ENCODE assay signal across 8 mouse cellular contexts in genomic region chr3:14667126-14667525, GRCm38 (mm10). TPM values are rescaled to one million over a fixed set of nuclear protein-coding genes. Genes with fewer than 3 reads are reported as not detected.
A peak's percentile ranks its signal among the peaks of the same experiment; 100 is the strongest.
DNase-seq lines count a peak whose midpoint lies in the region; ATAC-seq lines count a peak whose summit lies in the region.

No protein-coding gene starts in this region.

- H3K9me3 ChIP-seq in liver, embryonic 12.5 days (replicated peaks): no peaks in the 10 kb centered on the region

- ATAC-seq in liver, embryonic 12.5 days: no peak
- no peak; the same call in 1 of the 2 replicates for ATAC-seq in erythroblast, adult 5-6 weeks (replicated peaks; ENCODE audit: low FRiP score, poor library complexity, severe bottlenecking)

- 44% methylated on average over 2 of the region's 2 CpGs for WGBS in liver, embryonic 12.5 days (ENCODE audit: insufficient replicate concordance)

- no peak overlapping the region for H3K9ac ChIP-seq in liver, embryonic 12.5 days

- no peaks in the 10 kb centered on the region for H3K4me1 ChIP-seq in liver, embryonic 12.5 days

- H3K27me3 ChIP-seq in liver, embryonic 12.5 days (replicated peaks): no peaks in the 10 kb centered on the region

- no peaks in the 10 kb centered on the region for H3K36me3 ChIP-seq in liver, embryonic 12.5 days

- no peak overlapping the region for H3K4me3 ChIP-seq in liver, embryonic 12.5 days

- no peak overlapping the region for H3K27ac ChIP-seq in liver, embryonic 12.5 days

- intact Hi-C loops in heart, postnatal 14 days (cut with DNase I): loop anchor here (2.0 to 10.0 kb wide), 2 partner anchors 54 to 282 kb away; no protein-coding TSS in a partner anchor

- H3K4me2 ChIP-seq in liver, embryonic 12.5 days: no peak overlapping the region

- peak; percentile 15 for DNase-seq in liver
- peak; percentile 17 for DNase-seq in MEL-GATA-1-ER (ENCODE audit: extremely low read depth, low read depth)
- DNase-seq in c-Kit-positive CD71-positive TER-119-positive erythroid progenitor cells, embryonic 14.5 days (ENCODE audit: low spot score): peak; percentile 17
- DNase-seq in heart, postnatal 14 days: peak; percentile 22 to 59
- peak; percentile 44 to 52 for DNase-seq in left cerebral cortex, adult 18-20 months (ENCODE audit: low spot score in 2 of 2)
- DNase-seq in naive thymus-derived CD4-positive, alpha-beta T cell, adult 2 months (ENCODE audit: low read depth): peak; percentile 21

RNA-seq across cellular contexts. Expression of gene Car13, which starts 25.6 kb away (rescaled TPM):
- polyA plus RNA-seq in liver, embryonic 12.5 days (2016; fragmentation: Nextera tagmentation; extraction: Ambion mirVana): 1.6 and 1.7 TPM in 2 replicates
- 1 to 10 TPM in 1 of 2 experiments, under 1 TPM in 1; 0.85 to 1.2 TPM for total RNA-seq in heart, postnatal 14 days (2021)
- total RNA-seq in left cerebral cortex, adult 18-20 months (2021): 1 to 10 TPM; 1.4 to 2.4 TPM
- 0.84 TPM in 1 of 2 replicates, not detected in the other for total RNA-seq in erythroblast, adult 5-6 weeks (2015; ENCODE audit: low replicate concordance)
- 0.42 TPM in 1 of 2 replicates, not detected in the other for total RNA-seq in erythroblast, adult 5-6 weeks (2017; ENCODE audit: low replicate concordance)

RNA-seq across cellular contexts. Expression of gene 1810022K09Rik, which starts 56.0 kb away (rescaled TPM):
- 402 and 414 TPM in 2 replicates for polyA plus RNA-seq in liver, embryonic 12.5 days (2016; fragmentation: Nextera tagmentation; extraction: Ambion mirVana)
- 10 to 100 TPM; 64.6 to 66.5 TPM for total RNA-seq in heart, postnatal 14 days (2021)
- 10 to 100 TPM; 80.2 to 88.0 TPM for total RNA-seq in left cerebral cortex, adult 18-20 months (2021)
- total RNA-seq in erythroblast, adult 5-6 weeks (2015; ENCODE audit: low replicate concordance): 42.2 and 87.2 TPM in 2 replicates
- 55.9 and 100 TPM in 2 replicates for total RNA-seq in erythroblast, adult 5-6 weeks (2017; ENCODE audit: low replicate concordance)
